Mouse (Mus musculus): Measurements from ENCODE around the gene Gm12569. TPM values are rescaled to one million over a fixed set of nuclear protein-coding genes. Genes with fewer than 3 reads are reported as not detected.

Gm12569 gene
- not detected in 2 replicates for polyA plus RNA-seq (2011; ENCODE audit: insufficient read depth, insufficient read length, low replicate concordance, missing spikeins)

- Histone ChIP-seq H3K4me3 (replicated peaks; ENCODE audit: control insufficient read depth, low read depth, low read length) (no peak within 1 kb of the TSS), H3K4me1 (ENCODE audit: control insufficient read depth, insufficient read depth, low read length) (no peaks in the 10 kb centered on the region), H3K27ac (ENCODE audit: control insufficient read depth, insufficient read depth, low read depth, low read length, poor library complexity) (no peak within 1 kb of the TSS)
- 84% methylated on average over 11 of the region's 11 CpGs for WGBS
- no peak for TF ChIP-seq POLR2A (IDR thresholded peaks at IDR 0.05; ENCODE audit: borderline replicate concordance, control insufficient read depth, low read depth, low read length)
- no peak for TF ChIP-seq CTCF (IDR thresholded peaks at IDR 0.05; ENCODE audit: control insufficient read depth, insufficient read depth, low read length)
Observed at GRCm38 (mm10) chr11:51220308-51220707, at the start of gene Gm12569. Gene Gm12569, plus strand, starts transcription at chr11:51220473.

DNA sequence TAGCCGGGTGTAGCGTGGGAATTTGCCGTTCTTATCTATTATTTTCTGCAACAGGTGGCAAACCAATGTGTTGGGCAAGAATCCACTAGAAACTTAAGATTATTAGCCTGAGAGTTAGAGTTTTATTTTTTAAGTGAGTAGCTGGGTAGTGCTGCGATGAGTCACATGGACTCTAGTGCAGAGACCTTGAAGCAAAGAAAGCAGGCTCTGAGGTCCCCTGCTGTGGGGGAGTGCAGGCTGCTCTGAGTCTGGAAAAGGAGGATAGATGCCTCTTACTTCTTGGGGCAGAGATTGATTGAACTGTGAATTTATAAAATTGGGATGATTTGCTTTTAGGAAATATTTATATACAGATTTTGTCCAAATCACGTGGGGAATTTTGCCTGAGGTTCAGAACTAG lies 17.5 kb upstream of the Gm12569 start:
- Histone ChIP-seq H3K27ac (ENCODE audit: control insufficient read depth, insufficient read depth, low read depth, low read length, poor library complexity) (no peak overlapping the region), H3K4me1 (ENCODE audit: control insufficient read depth, insufficient read depth, low read length) (no peaks in the 10 kb centered on the region), H3K4me3 (replicated peaks; ENCODE audit: control insufficient read depth, low read depth, low read length) (no peak overlapping the region)
- TF ChIP-seq CTCF (IDR thresholded peaks at IDR 0.05; ENCODE audit: control insufficient read depth, insufficient read depth, low read length): no peak
- no peak for TF ChIP-seq POLR2A (IDR thresholded peaks at IDR 0.05; ENCODE audit: borderline replicate concordance, control insufficient read depth, low read depth, low read length)
- WGBS: 86% methylated on average over 5 of the region's 5 CpGs

DNA sequence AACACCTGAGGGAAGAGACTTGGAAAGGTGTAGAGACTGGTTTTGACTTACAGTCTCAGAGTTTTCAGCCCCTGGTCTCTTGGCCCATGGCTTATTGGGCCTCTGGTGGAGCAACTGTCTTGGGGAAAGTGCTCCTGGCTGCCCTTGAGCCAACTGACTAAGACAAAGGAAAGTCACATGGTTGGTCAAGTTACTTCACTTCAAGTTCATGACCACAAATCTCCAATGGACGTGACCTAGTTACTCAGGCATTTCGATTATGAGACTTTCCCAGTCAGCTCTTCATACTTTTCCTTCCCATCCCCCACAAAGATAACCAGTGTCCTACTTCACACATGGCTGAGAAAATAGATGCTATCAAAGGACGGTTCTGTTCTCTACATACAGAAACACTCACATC lies 12.5 kb upstream of the Gm12569 start:
- Histone ChIP-seq H3K4me1 (ENCODE audit: control insufficient read depth, insufficient read depth, low read length) (no peaks in the 10 kb centered on the region; the same call in 1 of the 2 replicates), H3K27ac (ENCODE audit: control insufficient read depth, insufficient read depth, low read depth, low read length, poor library complexity) (no peak overlapping the region), H3K4me3 (replicated peaks; ENCODE audit: control insufficient read depth, low read depth, low read length) (no peak overlapping the region)
- WGBS: 78% methylated on average over 3 of the region's 3 CpGs
- TF ChIP-seq POLR2A (IDR thresholded peaks at IDR 0.05; ENCODE audit: borderline replicate concordance, control insufficient read depth, low read depth, low read length): no peak
- no peak for TF ChIP-seq CTCF (IDR thresholded peaks at IDR 0.05; ENCODE audit: control insufficient read depth, insufficient read depth, low read length)

- no peak for TF ChIP-seq POLR2A (IDR thresholded peaks at IDR 0.05; ENCODE audit: borderline replicate concordance, control insufficient read depth, low read depth, low read length)
- Histone ChIP-seq H3K4me3 (replicated peaks; ENCODE audit: control insufficient read depth, low read depth, low read length) (no peak overlapping the region), H3K27ac (ENCODE audit: control insufficient read depth, insufficient read depth, low read depth, low read length, poor library complexity) (no peak overlapping the region), H3K4me1 (ENCODE audit: control insufficient read depth, insufficient read depth, low read length) (no peaks in the 10 kb centered on the region; the same call in 1 of the 2 replicates)
- 79% methylated on average over 5 of the region's 5 CpGs for WGBS
Observed at GRCm38 (mm10) chr11:51211426-51211825, 8.8 kb upstream of the Gm12569 start.

DNA sequence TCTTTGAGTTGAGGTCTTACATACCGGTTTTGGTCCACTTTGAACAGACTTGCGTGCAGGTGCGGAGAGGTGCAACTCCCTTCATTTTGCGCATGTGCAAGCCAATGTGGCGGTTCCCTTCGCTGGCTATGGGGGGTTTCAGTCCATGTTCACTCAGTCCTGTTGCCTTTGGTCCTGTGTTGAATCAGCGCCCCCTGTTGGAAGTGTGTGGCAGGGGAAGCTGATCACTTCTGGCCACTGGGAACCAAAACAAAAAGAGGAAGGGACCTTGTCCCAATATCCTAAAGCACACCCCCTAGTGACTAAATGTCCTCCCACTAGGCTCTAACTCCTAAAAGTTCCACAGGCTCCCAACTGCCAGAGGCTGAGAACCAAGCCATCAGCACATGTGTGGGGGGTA lies 6.3 kb upstream of the Gm12569 start:
- Histone ChIP-seq H3K27ac (ENCODE audit: control insufficient read depth, insufficient read depth, low read depth, low read length, poor library complexity) (no peak overlapping the region), H3K4me3 (replicated peaks; ENCODE audit: control insufficient read depth, low read depth, low read length) (no peak overlapping the region), H3K4me1 (ENCODE audit: control insufficient read depth, insufficient read depth, low read length) (no peaks in the 10 kb centered on the region)
- WGBS: 80% methylated on average over 7 of the region's 7 CpGs
- no peak for TF ChIP-seq POLR2A (IDR thresholded peaks at IDR 0.05; ENCODE audit: borderline replicate concordance, control insufficient read depth, low read depth, low read length)
- no peak for TF ChIP-seq CTCF (IDR thresholded peaks at IDR 0.05; ENCODE audit: control insufficient read depth, insufficient read depth, low read length)

GRCm38 (mm10) chr11:51219396-51219980 lies 785 bp upstream of the Gm12569 start:
- WGBS: 80% methylated on average over 12 of the region's 12 CpGs
- H3K27ac ChIP-seq (ENCODE audit: control insufficient read depth, insufficient read depth, low read depth, low read length, poor library complexity): no peak overlapping the region
- H3K4me3 ChIP-seq (replicated peaks; ENCODE audit: control insufficient read depth, low read depth, low read length): no peak overlapping the region
- TF ChIP-seq POLR2A (IDR thresholded peaks at IDR 0.05; ENCODE audit: borderline replicate concordance, control insufficient read depth, low read depth, low read length): no peak
- no peak for TF ChIP-seq CTCF (IDR thresholded peaks at IDR 0.05; ENCODE audit: control insufficient read depth, insufficient read depth, low read length)
- no peaks in the 10 kb centered on the region for H3K4me1 ChIP-seq (ENCODE audit: control insufficient read depth, insufficient read depth, low read length)

DNA sequence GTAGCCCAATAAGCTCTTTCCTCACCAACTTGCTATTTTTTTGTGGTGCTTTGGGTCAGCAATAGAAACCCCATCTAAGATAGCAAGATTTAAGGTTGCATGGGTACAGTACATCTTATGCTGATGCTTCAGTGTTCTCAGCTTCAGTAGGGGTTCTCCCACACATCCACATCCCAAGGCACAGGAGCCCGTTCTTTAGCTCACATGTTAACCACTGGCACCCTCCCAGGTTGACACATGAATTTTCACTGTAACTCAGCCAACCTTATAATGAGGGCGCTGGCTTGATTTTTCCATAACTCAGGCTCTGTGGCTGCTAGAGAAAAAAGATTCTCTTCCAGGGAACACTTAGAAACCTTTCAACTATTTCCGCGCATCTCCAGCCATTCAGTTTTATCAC lies 6.8 kb downstream of the Gm12569 start:
- 85% methylated on average over 4 of the region's 4 CpGs for WGBS
- no peak overlapping the region for H3K4me3 ChIP-seq (replicated peaks; ENCODE audit: control insufficient read depth, low read depth, low read length)
- TF ChIP-seq CTCF (IDR thresholded peaks at IDR 0.05; ENCODE audit: control insufficient read depth, insufficient read depth, low read length) (no peak), POLR2A (IDR thresholded peaks at IDR 0.05; ENCODE audit: borderline replicate concordance, control insufficient read depth, low read depth, low read length) (no peak)
- H3K4me1 ChIP-seq (ENCODE audit: control insufficient read depth, insufficient read depth, low read length): no peaks in the 10 kb centered on the region
- no peak overlapping the region for H3K27ac ChIP-seq (ENCODE audit: control insufficient read depth, insufficient read depth, low read depth, low read length, poor library complexity)

GRCm38 (mm10) chr11:51234626-51235025 lies 14.4 kb downstream of the Gm12569 start:
- TF ChIP-seq POLR2A (IDR thresholded peaks at IDR 0.05; ENCODE audit: borderline replicate concordance, control insufficient read depth, low read depth, low read length) (no peak), CTCF (IDR thresholded peaks at IDR 0.05; ENCODE audit: control insufficient read depth, insufficient read depth, low read length) (no peak)
- Histone ChIP-seq H3K27ac (ENCODE audit: control insufficient read depth, insufficient read depth, low read depth, low read length, poor library complexity) (no peak overlapping the region), H3K4me1 (ENCODE audit: control insufficient read depth, insufficient read depth, low read length) (no peaks in the 10 kb centered on the region), H3K4me3 (replicated peaks; ENCODE audit: control insufficient read depth, low read depth, low read length) (no peak overlapping the region)
- WGBS: 70% methylated on average over 9 of the region's 9 CpGs

DNA sequence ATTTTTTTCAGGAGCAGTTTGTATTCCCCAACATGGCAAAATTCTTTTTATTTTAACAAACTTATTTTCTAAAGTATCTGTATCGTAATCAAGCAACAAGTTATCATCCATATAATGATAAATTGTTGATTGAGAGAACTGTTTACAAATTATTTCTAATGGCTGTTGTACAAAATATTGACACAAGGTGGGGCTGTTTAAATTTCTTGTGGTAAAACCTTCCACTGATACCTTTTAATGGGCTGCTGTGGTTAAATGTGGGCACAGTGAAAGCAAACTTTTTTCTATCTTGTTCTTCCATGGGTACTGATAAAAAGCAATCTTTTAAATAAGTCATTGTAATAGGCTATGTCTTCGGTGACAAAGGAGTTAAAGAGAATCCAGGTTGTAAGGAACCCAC lies 22.6 kb downstream of the Gm12569 start:
- no peaks in the 10 kb centered on the region for H3K4me1 ChIP-seq (ENCODE audit: control insufficient read depth, insufficient read depth, low read length)
- WGBS: 77% methylated on average over 2 of the region's 2 CpGs
- TF ChIP-seq POLR2A (IDR thresholded peaks at IDR 0.05; ENCODE audit: borderline replicate concordance, control insufficient read depth, low read depth, low read length): no peak
- no peak for TF ChIP-seq CTCF (IDR thresholded peaks at IDR 0.05; ENCODE audit: control insufficient read depth, insufficient read depth, low read length)
- no peak overlapping the region for H3K27ac ChIP-seq (ENCODE audit: control insufficient read depth, insufficient read depth, low read depth, low read length, poor library complexity)
- H3K4me3 ChIP-seq (replicated peaks; ENCODE audit: control insufficient read depth, low read depth, low read length): no peak overlapping the region

All from bone marrow, adult 2 months (tissue).